Mouse (Mus musculus): ENCODE measurements at regions not wholly inside any gene's neighbourhood (a gene's known extent, or its start where the extent isn't known, plus 50 kb on each side); places are given as distances from the start of the nearest gene placed in this dataset.
A peak's percentile ranks its signal among the peaks of the same experiment; 100 is the strongest.
"Not testable (repeated sequence)": the region's sequence is repeated elsewhere in the genome, so short reads cannot be mapped to it uniquely, and the experiment has no call there.

- peak in 1 of 2 experiments; percentile 1 for DNase-seq (ENCODE audit: low spot score in 2 of 2)
Measured at GRCm38 (mm10) chr14:52622184-52622583, 126.6 kb upstream of the Olfr1507 start.

GRCm38 (mm10) chr14:52580319-52580718 lies 84.8 kb upstream of the Olfr1507 start:
- peak; percentile 5 to 7 for DNase-seq (ENCODE audit: low spot score in 2 of 2)

GRCm38 (mm10) chr14:52566920-52567319 lies 71.4 kb upstream of the Olfr1507 start:
- no peak for DNase-seq (ENCODE audit: low spot score in 2 of 2)

GRCm38 (mm10) chr14:52565606-52566005 lies 70.1 kb upstream of the Olfr1507 start:
- no peak for DNase-seq (ENCODE audit: low spot score in 2 of 2)

- not testable (repeated sequence) for DNase-seq (ENCODE audit: low spot score in 2 of 2)
Measured at GRCm38 (mm10) chr14:52556340-52556739, 60.8 kb upstream of the Olfr1507 start.

GRCm38 (mm10) chr14:52553399-52553798 lies 57.9 kb upstream of the Olfr1507 start:
- DNase-seq (ENCODE audit: low spot score in 2 of 2): no peak

GRCm38 (mm10) chr14:52547933-52548332 lies 52.4 kb upstream of the Olfr1507 start:
- DNase-seq (ENCODE audit: low spot score in 2 of 2): no peak

All from frontal cortex, postnatal 36 days (tissue).